Mouse (Mus musculus): ENCODE results near the gene Als2cr12.
"Not testable (repeated sequence)": the region's sequence is repeated elsewhere in the genome, so short reads cannot be mapped to it uniquely, and the experiment has no call there.

The Als2cr12 gene

DNA sequence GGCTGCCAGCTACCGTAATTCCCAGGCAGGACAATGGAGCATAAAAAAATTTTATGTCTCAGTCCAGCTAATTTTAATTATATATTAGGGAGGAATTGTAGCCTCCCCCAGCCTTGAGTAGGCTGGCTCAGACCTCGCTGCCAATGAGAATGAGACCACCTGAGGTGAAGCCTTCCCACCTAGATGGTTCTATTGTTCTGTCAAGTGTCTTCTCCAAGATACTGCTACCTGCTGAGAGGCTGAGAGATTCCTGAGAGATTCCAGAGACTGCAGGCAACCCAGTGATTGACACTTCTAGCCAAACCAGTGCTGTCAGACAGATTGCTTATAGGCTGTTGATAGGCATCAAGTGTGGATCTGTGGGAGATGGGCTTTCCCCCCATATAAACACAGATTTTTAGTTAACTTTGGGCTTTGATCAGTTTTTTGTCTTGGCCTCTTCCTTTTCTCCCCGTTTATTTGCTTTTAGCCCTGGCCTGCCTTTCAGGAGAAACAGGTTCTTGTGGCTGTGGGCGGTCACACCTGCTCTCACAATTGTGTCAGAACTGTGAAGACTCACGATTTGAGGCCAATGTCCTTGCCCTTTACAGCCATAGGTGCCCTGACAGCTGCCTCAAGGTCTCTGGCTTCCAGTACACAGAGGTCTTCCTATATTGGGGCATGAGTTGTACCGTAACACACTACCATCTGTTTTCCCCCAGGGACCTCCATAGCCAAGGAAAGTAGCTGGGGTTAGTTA lies 5.6 kb downstream of the Als2cr12 start:
- no peak for DNase-seq (ENCODE audit: low spot score in 2 of 2)

DNA sequence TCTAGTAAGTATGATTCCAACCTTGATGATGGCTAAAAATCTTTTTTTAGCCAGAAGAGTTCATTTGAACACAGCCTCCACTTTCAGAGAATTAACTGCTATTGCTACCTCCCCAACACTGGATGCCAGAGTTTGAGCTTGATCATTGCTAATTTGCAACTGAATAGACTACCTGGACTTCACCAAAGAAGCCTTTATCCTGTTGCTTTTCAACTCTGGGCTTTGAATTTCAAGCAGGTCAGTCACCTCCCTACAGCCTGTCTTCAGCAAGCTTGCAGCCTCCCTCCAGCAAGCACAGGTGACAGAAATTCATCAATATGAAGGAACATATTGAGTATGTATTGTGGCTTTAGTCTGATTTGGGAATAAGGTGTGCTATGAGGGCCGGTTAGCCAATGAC lies 6.4 kb downstream of the Als2cr12 start:
- no peak for DNase-seq (ENCODE audit: low spot score in 2 of 2)

GRCm38 (mm10) chr1:58678412-58678811 lies 17.4 kb downstream of the Als2cr12 start:
- not testable (repeated sequence) for DNase-seq (ENCODE audit: low spot score in 2 of 2)

DNA sequence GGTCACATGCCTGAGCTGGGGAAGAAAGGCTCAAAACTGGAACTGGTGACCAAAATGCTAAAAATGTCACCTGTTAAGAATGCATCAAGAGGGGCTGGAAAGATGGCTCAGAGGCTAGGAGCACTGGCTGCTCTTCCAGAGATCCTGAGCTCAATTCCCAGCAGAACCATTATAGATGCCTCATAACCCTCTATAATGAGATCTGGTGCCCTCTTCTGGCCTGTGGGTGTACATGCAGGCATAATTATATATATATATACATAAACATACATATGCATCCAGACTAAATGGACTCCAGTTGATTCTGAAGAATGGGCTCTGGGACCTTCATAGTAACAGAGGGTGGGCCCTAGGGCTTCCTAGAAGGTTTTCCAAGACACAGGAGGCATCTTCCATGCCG lies 18.2 kb downstream of the Als2cr12 start:
- DNase-seq (ENCODE audit: low spot score in 2 of 2), result peak in 1 of 2 experiments; percentile 30

GRCm38 (mm10) chr1:58675011-58675410 lies 20.8 kb downstream of the Als2cr12 start:
- DNase-seq (ENCODE audit: low spot score in 2 of 2), result no peak

DNA sequence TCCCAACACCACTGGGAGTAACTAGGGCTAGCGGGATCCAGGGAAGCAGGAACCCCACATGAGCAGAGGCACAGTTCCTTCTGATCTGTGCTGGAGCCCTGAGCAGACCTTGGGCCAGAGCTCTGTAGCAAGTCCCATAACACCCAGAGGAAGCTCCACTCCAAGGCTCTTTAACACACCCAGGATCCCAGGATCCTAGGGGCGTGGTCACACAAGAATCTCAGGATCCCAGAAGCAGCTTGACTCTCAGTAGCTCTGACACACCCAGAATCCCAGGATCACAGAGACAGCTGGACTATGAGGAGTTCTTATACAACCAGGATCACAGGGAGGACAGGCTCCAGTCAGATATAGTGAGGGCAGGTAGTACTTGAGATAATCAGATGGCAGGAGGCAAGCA lies 23.7 kb downstream of the Als2cr12 start:
- DNase-seq (ENCODE audit: low spot score in 2 of 2), result no peak

- DNase-seq (ENCODE audit: low spot score in 2 of 2), result not testable (repeated sequence)
Measured at GRCm38 (mm10) chr1:58669635-58670034, 26.2 kb downstream of the Als2cr12 start.

DNA sequence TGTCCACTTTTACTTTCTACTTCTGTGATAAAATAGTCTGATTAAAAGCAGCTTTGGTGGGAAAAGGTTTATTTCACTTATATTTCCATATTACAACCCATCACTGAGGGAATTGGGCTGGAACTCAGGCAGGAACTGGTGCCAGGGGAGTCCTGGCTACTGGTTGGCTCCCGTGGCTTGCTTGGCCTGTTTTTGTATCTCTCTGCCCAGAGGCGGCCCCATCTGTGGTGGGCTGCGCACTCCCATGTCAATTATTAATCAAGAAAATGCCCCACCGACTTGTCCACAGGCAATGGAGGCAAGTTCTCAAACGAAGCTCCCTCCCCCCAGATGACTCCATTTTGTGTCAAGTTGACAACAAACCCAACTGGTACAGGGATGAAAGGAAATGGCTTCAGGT lies 27.6 kb downstream of the Als2cr12 start:
- no peak for DNase-seq (ENCODE audit: low spot score in 2 of 2)

- DNase-seq (ENCODE audit: low spot score in 2 of 2), result not testable (repeated sequence)
Measured at GRCm38 (mm10) chr1:58663365-58663764, 32.4 kb downstream of the Als2cr12 start.

DNA sequence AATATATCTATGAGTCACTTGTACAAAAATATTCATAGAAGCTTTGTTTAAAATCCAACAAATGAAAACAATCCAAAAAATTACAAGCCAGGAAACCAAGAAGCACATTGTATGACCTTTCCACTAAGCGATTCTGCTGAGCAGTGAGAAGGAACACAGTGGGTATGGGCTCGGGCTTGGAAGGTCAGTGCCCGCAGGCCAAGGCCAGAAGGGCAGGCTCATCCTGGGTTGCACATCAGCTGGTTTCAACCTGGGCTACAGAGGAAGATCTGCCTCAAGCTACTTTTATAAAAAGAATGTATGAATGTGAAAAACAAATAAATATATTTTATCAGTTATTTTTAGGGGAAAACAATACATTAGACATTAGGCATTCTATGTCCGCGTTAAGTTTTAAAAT lies 33.1 kb downstream of the Als2cr12 start:
- DNase-seq (ENCODE audit: low spot score in 2 of 2), result not testable (repeated sequence)

DNA sequence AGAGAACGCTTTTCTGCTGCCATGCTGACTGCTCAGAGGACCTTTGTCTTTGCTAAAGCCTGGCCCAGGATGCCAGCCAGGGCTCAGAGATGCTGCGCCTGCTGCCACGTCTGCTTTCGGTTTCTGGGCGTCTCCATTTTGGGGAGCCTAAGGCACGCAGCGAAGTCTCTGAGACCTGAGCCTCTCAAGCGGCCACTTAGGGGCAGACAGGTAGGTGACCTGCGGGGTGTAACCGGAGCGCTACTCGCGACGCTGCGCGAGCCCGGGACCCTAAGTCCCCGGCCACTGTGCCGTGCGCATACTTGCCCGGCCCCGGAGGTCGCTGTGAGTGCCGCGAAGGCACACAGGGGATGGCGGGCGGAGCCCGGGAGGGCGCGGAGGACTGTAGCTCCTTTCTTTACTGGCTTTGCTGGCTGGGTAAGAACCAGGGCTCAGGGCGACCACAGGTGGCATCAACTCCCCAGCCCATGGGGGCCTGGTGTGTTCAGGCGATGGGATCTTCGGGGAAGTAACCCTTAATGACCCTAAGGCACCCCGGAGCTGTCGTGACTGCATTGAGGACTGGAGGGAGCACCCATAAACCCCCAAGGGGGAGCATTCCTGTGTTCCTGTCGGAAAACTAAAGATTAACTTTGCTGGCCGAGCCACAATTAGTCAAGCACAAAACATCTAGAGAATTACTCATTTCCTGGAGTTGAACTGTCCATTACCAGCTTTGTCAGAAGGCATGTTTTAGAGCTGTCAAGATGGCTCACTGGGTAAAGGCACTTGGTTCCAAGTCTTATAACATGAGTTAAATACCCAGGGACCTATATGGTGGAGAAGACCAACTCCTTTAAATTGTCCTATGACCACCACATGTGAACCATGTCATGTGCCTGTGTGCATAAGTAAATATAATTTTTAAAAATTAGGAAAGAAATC lies 43.0 kb downstream of the Als2cr12 start:
- peak; percentile 57 to 58 for DNase-seq (ENCODE audit: low spot score in 2 of 2)

- DNase-seq (ENCODE audit: low spot score in 2 of 2), result not testable (repeated sequence)
Measured at GRCm38 (mm10) chr1:58651571-58652456, 44.0 kb downstream of the Als2cr12 start.

DNA sequence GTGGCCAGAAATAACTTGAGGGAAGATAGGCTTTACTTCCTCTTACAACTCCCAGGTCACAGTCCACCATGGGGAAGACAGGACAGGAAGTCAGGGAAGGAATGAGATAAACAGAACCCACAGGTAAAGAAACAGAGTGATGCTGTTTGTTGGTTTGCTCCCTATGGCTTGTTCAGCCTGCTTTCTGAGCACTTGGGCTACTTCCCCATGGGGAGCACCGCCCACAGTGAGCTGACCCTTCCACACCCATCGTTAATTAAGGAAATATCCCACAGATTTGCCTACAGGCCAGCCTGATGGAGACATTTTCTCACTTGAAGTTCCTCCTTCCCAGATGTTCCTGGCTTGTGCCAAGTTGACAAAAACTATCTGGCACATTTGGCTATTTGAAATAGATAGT lies 66.9 kb downstream of the Als2cr12 start:
- not testable (repeated sequence) for DNase-seq (ENCODE audit: low spot score in 2 of 2)

GRCm38 (mm10) chr1:58621996-58622748 lies 73.6 kb downstream of the Als2cr12 start:
- peak in 1 of 2 experiments; percentile 52 for DNase-seq (ENCODE audit: low spot score in 2 of 2)

DNA sequence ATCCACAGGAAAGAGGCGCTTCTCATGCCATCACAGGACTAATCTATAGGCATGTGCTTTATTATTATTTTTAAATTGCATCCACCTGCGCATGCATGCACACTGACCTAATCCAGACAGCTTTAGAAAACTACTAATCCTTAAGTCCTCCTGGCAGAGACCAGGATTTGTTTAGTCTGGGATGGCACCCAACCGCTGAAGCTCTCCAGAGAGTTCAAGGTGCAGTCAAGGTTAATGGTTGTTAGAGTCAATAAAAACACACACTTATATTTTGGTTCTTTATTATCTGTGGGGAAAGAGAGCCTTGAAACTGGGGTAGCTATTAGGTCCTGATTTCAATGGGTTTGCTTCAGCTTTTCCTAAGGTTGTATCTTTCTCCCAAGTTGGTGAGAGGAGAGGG lies 74.5 kb downstream of the Als2cr12 start:
- no peak for DNase-seq (ENCODE audit: low spot score in 2 of 2)

DNA sequence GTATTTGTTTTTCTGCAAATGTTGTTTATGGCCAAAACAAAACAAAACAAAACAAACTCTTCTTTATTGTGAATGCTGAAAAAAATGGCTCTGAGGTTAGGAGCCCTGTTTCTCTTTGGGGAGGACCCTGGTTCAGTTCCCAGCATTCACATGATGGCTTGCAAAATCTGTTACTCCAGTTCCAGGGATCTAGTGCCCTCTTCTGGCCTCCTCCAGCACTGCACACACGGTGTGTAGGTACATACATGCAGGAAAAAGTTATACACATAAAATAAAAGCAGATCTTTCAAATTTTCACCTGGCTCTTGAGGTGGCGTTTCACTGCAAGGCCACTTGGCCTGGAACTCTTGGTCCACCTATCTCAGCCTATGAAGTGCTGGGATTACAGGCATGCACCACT lies 77.0 kb downstream of the Als2cr12 start:
- DNase-seq (ENCODE audit: low spot score in 2 of 2), result no peak

DNA sequence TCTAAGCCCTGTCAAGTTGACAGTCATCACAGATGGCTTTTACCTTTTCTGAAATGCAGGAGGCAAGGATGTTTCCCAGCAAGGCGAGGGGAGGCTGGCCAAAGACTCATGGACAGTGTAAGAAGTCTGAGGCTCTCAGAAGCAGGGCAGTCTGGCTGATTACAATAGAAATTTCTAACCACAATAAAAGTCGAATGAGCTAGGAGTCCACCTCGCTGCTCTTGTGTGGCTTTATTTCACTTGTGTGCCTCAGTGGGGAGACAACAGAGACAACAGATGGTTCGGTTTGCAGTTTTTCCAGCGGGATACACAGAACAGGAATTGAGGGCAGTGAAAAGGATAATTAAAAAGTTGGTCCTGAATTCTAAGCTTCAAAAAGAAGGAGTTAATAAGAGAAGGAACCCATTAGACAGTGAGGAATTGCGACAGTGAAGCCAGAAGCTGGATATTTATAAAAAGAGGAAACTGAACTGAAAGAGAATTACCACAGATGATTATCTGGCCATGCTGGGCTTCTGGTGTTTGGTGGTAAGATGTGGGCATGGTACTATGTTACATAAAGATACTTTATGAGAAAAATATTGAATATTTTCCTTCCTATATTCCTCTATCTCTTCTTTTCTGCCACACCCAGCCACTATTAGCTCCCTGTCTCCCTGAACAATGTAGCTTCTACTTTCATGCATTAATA lies 77.7 kb downstream of the Als2cr12 start:
- DNase-seq (ENCODE audit: low spot score in 2 of 2), result no peak

DNA sequence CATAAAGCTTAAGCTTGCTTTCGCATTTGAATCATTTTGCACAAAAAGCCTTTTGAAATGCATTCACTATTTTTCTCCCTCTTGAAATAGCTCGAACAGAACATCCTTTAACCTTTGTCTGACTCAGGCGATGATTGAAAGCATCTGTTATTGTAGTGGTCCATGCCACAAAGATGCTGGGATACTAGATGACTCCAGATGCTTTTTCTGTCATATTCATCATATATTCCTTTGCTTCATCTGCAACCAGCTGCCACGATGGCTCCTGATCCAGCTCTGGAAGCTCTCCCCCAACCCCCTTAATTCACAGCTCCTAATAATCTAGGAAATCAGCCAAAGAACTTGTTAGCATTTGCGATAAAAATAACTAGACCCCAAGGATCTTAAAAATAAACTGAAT lies 78.7 kb downstream of the Als2cr12 start:
- DNase-seq (ENCODE audit: low spot score in 2 of 2), result no peak

DNA sequence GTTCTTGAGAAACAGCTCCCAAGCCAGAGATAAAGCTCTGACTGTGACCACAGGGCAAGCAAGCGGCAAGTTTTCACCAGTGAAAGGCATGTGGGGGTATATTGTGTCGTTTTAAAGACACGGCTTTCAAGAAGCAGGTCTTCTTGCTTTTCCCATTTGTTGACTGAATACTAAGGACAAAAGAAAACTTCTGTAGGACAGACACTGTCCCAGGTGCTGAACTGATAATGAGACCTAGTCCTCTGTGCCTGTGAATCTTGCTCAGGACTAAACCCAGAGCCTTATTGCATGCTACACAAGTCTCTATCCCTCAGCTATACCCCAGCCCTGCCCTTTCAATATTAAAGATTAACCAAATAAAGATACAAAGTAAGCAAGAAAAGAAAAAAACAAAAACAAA lies 79.6 kb downstream of the Als2cr12 start:
- DNase-seq (ENCODE audit: low spot score in 2 of 2), result no peak

DNA sequence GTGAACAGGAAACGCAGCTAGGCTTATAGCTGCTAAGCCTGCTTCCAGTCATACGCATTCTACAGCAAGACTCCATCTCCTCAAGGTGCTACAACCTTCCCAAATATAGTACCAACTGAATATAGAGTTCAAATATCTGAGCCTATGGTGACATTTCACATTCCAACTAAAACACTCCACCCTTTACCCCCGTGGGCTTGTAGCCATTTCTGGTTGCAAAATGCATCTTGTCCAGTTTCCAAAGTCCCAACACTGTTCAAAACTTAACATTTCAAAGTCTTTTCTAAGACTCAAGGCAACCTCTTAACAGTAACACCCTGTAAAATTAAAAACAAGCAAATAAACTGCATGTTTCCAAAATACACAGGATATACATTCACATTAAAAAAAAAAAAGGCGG lies 80.6 kb downstream of the Als2cr12 start:
- no peak for DNase-seq (ENCODE audit: low spot score in 2 of 2)
